Mouse (Mus musculus): ENCODE data around the gene Olfr653. TPM values are rescaled to one million over a fixed set of nuclear protein-coding genes. Genes with fewer than 3 reads are reported as not detected.

Gene Olfr653
- not detected for polyA plus RNA-seq (2012; fragmentation: generic; extraction: Trizol)

GRCm38 (mm10) chr7:104577014-104577413 lies at the start of gene Olfr653:
TSS of gene Olfr653 (plus strand) at chr7:104577314.
- Histone ChIP-seq H3K36me3 (ENCODE audit: control insufficient read depth, insufficient read depth) (no peaks in the 10 kb centered on the region), H3ac (ENCODE audit: control insufficient read depth, insufficient read length) (no peak within 1 kb of the TSS), H3K79me2 (ENCODE audit: control insufficient read depth, insufficient read depth) (no peaks in the 10 kb centered on the region), H3K27me3 (ENCODE audit: control insufficient read depth, insufficient read depth, insufficient read length) (no peaks in the 10 kb centered on the region), H3K4me3 (no peak within 1 kb of the TSS), H3K4me2 (ENCODE audit: low read depth) (no peak within 1 kb of the TSS)
- TF ChIP-seq CEBPB (IDR thresholded peaks at IDR 0.05; ENCODE audit: insufficient read depth, poor library complexity, severe bottlenecking) (no peak), MYOD1 (IDR thresholded peaks at IDR 0.05; ENCODE audit: control insufficient read depth in 1 of 3, insufficient read length in 2 of 3, low read depth in 2 of 3) (no peak), MAX (IDR thresholded peaks at IDR 0.05; ENCODE audit: low read depth) (no peak), POLR2AphosphoS2 (IDR thresholded peaks at IDR 0.05; ENCODE audit: insufficient read length, low read depth) (no peak), TCF12 (IDR thresholded peaks at IDR 0.05; ENCODE audit: insufficient read depth, poor library complexity, severe bottlenecking) (no peak), TCF3 (IDR thresholded peaks at IDR 0.05; ENCODE audit: insufficient read length, low read depth) (no peak), REST (IDR thresholded peaks at IDR 0.05; ENCODE audit: insufficient read depth, insufficient read length) (no peak), E2F4 (IDR thresholded peaks at IDR 0.05; ENCODE audit: insufficient read depth) (no peak), MYOG (IDR thresholded peaks at IDR 0.05; ENCODE audit: control insufficient read depth in 1 of 3, insufficient read depth in 1 of 3, insufficient read length in 2 of 3, low read depth in 2 of 3) (no peak), USF1 (IDR thresholded peaks at IDR 0.05; ENCODE audit: low read depth) (no peak)

GRCm38 (mm10) chr7:104549833-104550232 lies 27.3 kb upstream of the Olfr653 start, which contains the start of gene Olfr651:
TSS of gene Olfr651 (plus strand) at chr7:104550133.
- Histone ChIP-seq H3K4me2 (ENCODE audit: low read depth) (no peak within 1 kb of the TSS), H3K79me2 (ENCODE audit: control insufficient read depth, insufficient read depth) (no peaks in the 10 kb centered on the region), H3K4me3 (no peak within 1 kb of the TSS), H3K27me3 (ENCODE audit: control insufficient read depth, insufficient read depth, insufficient read length) (no peaks in the 10 kb centered on the region), H3K36me3 (ENCODE audit: control insufficient read depth, insufficient read depth) (no peaks in the 10 kb centered on the region), H3ac (ENCODE audit: control insufficient read depth, insufficient read length) (no peak within 1 kb of the TSS)
- TF ChIP-seq REST (IDR thresholded peaks at IDR 0.05; ENCODE audit: insufficient read depth, insufficient read length) (no peak), POLR2AphosphoS2 (IDR thresholded peaks at IDR 0.05; ENCODE audit: insufficient read length, low read depth) (no peak), USF1 (IDR thresholded peaks at IDR 0.05; ENCODE audit: low read depth) (no peak), TCF3 (IDR thresholded peaks at IDR 0.05; ENCODE audit: insufficient read length, low read depth) (no peak), MYOG (IDR thresholded peaks at IDR 0.05; ENCODE audit: control insufficient read depth in 1 of 3, insufficient read depth in 1 of 3, insufficient read length in 2 of 3, low read depth in 2 of 3) (no peak), CEBPB (IDR thresholded peaks at IDR 0.05; ENCODE audit: insufficient read depth, poor library complexity, severe bottlenecking) (no peak), SRF (IDR thresholded peaks at IDR 0.05; ENCODE audit: control insufficient read depth, insufficient read length, low read depth) (no peak), POLR2A (IDR thresholded peaks at IDR 0.05; ENCODE audit: insufficient read length, low read depth) (no peak), E2F4 (IDR thresholded peaks at IDR 0.05; ENCODE audit: insufficient read depth) (no peak), MAX (IDR thresholded peaks at IDR 0.05; ENCODE audit: low read depth) (no peak), TCF12 (IDR thresholded peaks at IDR 0.05; ENCODE audit: insufficient read depth, poor library complexity, severe bottlenecking) (no peak), MYOD1 (IDR thresholded peaks at IDR 0.05; ENCODE audit: control insufficient read depth in 1 of 3, insufficient read length in 2 of 3, low read depth in 2 of 3) (no peak)

- no peaks in the 10 kb centered on the region for H3K79me2 ChIP-seq (ENCODE audit: control insufficient read depth, insufficient read depth)
These were observed 24.4 kb upstream of the Olfr653 start for GRCm38 (mm10) chr7:104552700-104553099.

GRCm38 (mm10) chr7:104560601-104561000 lies 16.5 kb upstream of the Olfr653 start, which contains the start of gene Olfr652:
TSS of gene Olfr652 (plus strand) at chr7:104560901.
- TF ChIP-seq POLR2A (IDR thresholded peaks at IDR 0.05; ENCODE audit: insufficient read length, low read depth) (no peak), POLR2AphosphoS2 (IDR thresholded peaks at IDR 0.05; ENCODE audit: insufficient read length, low read depth) (no peak), MYOD1 (IDR thresholded peaks at IDR 0.05; ENCODE audit: control insufficient read depth in 1 of 3, insufficient read length in 2 of 3, low read depth in 2 of 3) (no peak), MYOG (IDR thresholded peaks at IDR 0.05; ENCODE audit: control insufficient read depth in 1 of 3, insufficient read depth in 1 of 3, insufficient read length in 2 of 3, low read depth in 2 of 3) (no peak), TCF12 (IDR thresholded peaks at IDR 0.05; ENCODE audit: insufficient read depth, poor library complexity, severe bottlenecking) (no peak), E2F4 (IDR thresholded peaks at IDR 0.05; ENCODE audit: insufficient read depth) (no peak), MAX (IDR thresholded peaks at IDR 0.05; ENCODE audit: low read depth) (no peak), USF1 (IDR thresholded peaks at IDR 0.05; ENCODE audit: low read depth) (no peak), SRF (IDR thresholded peaks at IDR 0.05; ENCODE audit: control insufficient read depth, insufficient read length, low read depth) (no peak), TCF3 (IDR thresholded peaks at IDR 0.05; ENCODE audit: insufficient read length, low read depth) (no peak), REST (IDR thresholded peaks at IDR 0.05; ENCODE audit: insufficient read depth, insufficient read length) (no peak), CEBPB (IDR thresholded peaks at IDR 0.05; ENCODE audit: insufficient read depth, poor library complexity, severe bottlenecking) (no peak)
- H3ac ChIP-seq (ENCODE audit: control insufficient read depth, insufficient read length): no peak within 1 kb of the TSS
- no peaks in the 10 kb centered on the region for H3K27me3 ChIP-seq (ENCODE audit: control insufficient read depth, insufficient read depth, insufficient read length)
- H3K4me2 ChIP-seq (ENCODE audit: low read depth): no peak within 1 kb of the TSS
- H3K36me3 ChIP-seq (ENCODE audit: control insufficient read depth, insufficient read depth): no peaks in the 10 kb centered on the region
- no peak within 1 kb of the TSS for H3K4me3 ChIP-seq
- H3K79me2 ChIP-seq (ENCODE audit: control insufficient read depth, insufficient read depth): no peaks in the 10 kb centered on the region

More at GRCm38 (mm10) chr7:104552700-104553099, 24.4 kb upstream of the Olfr653 start:
- Histone ChIP-seq H3K4me2 (ENCODE audit: low read depth) (no peak overlapping the region), H3K4me3 (no peak overlapping the region), H3ac (ENCODE audit: control insufficient read depth, insufficient read length) (no peak overlapping the region), H3K36me3 (ENCODE audit: control insufficient read depth, insufficient read depth) (no peaks in the 10 kb centered on the region), H3K27me3 (ENCODE audit: control insufficient read depth, insufficient read depth, insufficient read length) (no peaks in the 10 kb centered on the region)
- TF ChIP-seq POLR2AphosphoS2 (IDR thresholded peaks at IDR 0.05; ENCODE audit: insufficient read length, low read depth) (no peak), REST (IDR thresholded peaks at IDR 0.05; ENCODE audit: insufficient read depth, insufficient read length) (no peak), TCF3 (IDR thresholded peaks at IDR 0.05; ENCODE audit: insufficient read length, low read depth) (no peak), MYOG (IDR thresholded peaks at IDR 0.05; ENCODE audit: control insufficient read depth in 1 of 3, insufficient read depth in 1 of 3, insufficient read length in 2 of 3, low read depth in 2 of 3) (no peak), E2F4 (IDR thresholded peaks at IDR 0.05; ENCODE audit: insufficient read depth) (no peak), SRF (IDR thresholded peaks at IDR 0.05; ENCODE audit: control insufficient read depth, insufficient read length, low read depth) (no peak), MAX (IDR thresholded peaks at IDR 0.05; ENCODE audit: low read depth) (no peak), POLR2A (IDR thresholded peaks at IDR 0.05; ENCODE audit: insufficient read length, low read depth) (no peak), USF1 (IDR thresholded peaks at IDR 0.05; ENCODE audit: low read depth) (no peak), CEBPB (IDR thresholded peaks at IDR 0.05; ENCODE audit: insufficient read depth, poor library complexity, severe bottlenecking) (no peak)
